Mouse (Mus musculus) urinary bladder, postnatal 36 days (tissue): ENCODE measurements around the gene Cmc1.

ENCODE experiments used
- DNase-seq, 2 experiments: peaks; one replicate each; pipeline ENCODE4 v3.0.0; 2022; ENCODE audit warnings: low spot score in 2 of 2, mixed read lengths in 1 of 2

Cmc1 gene

DNA sequence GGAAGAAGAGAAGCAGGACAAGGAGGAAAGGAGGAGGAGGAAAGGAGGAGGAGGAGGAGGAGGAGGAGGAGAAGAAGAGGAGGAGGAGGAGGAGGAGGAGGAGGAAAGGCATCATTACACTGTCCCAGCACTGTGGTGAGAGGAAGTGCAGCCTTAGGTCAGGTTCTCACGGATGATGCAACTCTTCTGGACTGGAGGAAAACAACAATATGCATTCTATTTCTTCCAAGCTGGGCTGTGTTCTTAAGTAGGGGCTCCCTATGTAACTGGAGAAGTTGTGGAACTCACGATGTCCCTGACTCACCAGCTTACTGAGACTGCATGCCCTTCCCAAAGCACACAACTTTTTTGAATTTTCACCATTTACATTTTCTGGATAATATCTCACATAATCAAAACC lies 118.3 kb downstream of the Cmc1 start:
- DNase-seq: no peak

DNA sequence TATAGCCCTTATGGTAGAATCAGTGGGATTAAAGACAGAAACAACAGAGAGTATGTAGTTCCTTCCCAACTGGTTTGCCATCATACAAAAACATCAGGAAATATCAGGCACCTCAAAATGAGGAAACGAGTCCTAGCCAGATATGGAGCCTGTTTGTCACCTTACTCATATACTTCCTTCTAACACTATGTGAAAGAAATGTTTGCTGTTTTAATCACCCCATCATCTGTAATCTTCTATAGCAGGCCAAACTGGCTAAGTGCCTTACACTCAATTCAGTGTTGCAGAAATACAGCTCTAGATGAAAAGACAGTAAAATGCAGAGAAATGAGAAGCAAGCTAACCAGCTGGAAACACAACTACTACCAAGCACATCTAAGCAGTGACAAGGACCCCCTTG lies 119.7 kb downstream of the Cmc1 start:
- no peak for DNase-seq

DNA sequence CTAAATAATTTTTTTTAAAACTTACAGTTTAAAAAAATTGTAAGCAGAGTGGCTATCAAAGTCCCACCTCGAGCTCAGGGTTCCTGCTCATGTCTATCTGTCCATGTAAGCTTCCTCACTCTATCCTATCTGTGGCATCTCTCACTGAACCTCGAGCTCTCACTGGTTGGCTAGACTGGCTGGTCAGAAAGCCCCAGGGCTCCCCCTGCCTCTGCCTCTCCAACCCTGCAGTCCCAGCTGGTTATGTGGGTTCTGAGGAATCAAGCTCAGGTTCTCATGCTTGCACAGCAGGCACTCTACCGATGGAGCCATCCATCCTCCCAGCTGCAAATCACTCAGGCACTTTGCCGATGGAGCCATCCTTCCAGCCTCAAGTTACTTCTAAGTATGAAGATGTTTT lies 120.5 kb downstream of the Cmc1 start:
- no peak for DNase-seq

DNA sequence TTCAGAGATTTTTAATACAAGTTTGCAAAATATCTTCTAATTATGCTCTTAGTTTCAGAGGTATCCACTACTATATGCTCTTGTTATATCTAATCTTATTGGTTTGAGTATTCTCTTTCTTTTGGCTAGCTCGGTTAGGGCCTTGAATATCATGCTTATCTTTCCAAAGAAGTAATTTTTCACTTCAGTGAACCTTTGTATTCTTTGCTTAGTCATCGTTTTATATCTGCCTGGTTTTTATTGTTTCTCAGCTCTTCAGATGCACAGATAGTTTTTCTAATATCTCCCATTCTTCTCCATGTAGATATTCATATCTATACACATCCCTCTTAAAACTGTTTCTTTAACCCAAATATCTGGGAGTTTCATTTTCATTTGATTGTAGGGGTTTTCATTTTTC lies 125.0 kb downstream of the Cmc1 start:
- no peak for DNase-seq
